Mouse (Mus musculus) bone marrow, adult 2 months (tissue): Measurements from ENCODE around the gene Plekha5.

ENCODE experiments used
- CTCF ChIP-seq: fragments of 200-500 bp; IDR thresholded peaks from 2 replicates; pipeline ENCODE4 v1.5.1; 2011; ENCODE audit warnings: low read length, control low read depth; ENCODE audit not compliant: control insufficient read depth, insufficient read depth
- POLR2A ChIP-seq: fragments of 200-500 bp; IDR thresholded peaks from 2 replicates; pipeline ENCODE4 v1.6.1; 2011; ENCODE audit warnings: low read depth, mild to moderate bottlenecking, control low read depth, low read length, borderline replicate concordance; ENCODE audit not compliant: control insufficient read depth

- TF ChIP-seq POLR2A (no peak), CTCF (no peak)
These were observed 123.5 kb downstream of the Plekha5 start for GRCm38 (mm10) chr6:140547203-140547944.
